Mouse (Mus musculus) kidney, adult 2 months (tissue): ENCODE measurements around the gene Exo5. TPM values are rescaled to one million over a fixed set of nuclear protein-coding genes. Genes with fewer than 3 reads are reported as not detected.
A peak's percentile ranks its signal among the peaks of the same experiment; 100 is the strongest.

ENCODE experiments used
- DNase-seq: peaks from one replicate; pipeline ENCODE4 v3.0.0; 2021
- H3K27ac ChIP-seq: fragments of 200-500 bp; 2 replicates; pipeline ENCODE4 v1.5.1; 2012; ENCODE audit warnings: low read depth, low read length, control low read depth, inconsistent platforms; ENCODE audit not compliant: insufficient read depth
- H3K27me3 ChIP-seq: fragments of 200-500 bp; replicated peaks from 2 replicates; pipeline ENCODE4 v1.6.1; 2012; ENCODE audit warnings: mild to moderate bottlenecking, moderate library complexity, low read length, inconsistent platforms; ENCODE audit not compliant: control insufficient read depth, insufficient read depth
- H3K36me3 ChIP-seq: fragments of 200-500 bp; 2 replicates; pipeline ENCODE4 v1.6.1; 2012; ENCODE audit warnings: mild to moderate bottlenecking, moderate library complexity, low read length, inconsistent platforms; ENCODE audit not compliant: control insufficient read depth, insufficient read depth
- H3K4me1 ChIP-seq: fragments of 200-500 bp; 2 replicates; pipeline ENCODE4 v1.6.1; 2011; ENCODE audit warnings: low read length; ENCODE audit not compliant: control insufficient read depth, insufficient read depth
- H3K4me3 ChIP-seq: fragments of 200-500 bp; 2 replicates; pipeline ENCODE4 v1.5.1; 2011; ENCODE audit warnings: mild to moderate bottlenecking, low read depth, low read length, control low read depth; ENCODE audit not compliant: insufficient read depth
- CTCF ChIP-seq: fragments of 200-500 bp; conservative IDR thresholded peaks from 2 replicates; pipeline ENCODE4 v1.5.1; 2011; ENCODE audit warnings: low read depth, mild to moderate bottlenecking, control low read depth, low read length, moderate library complexity, mixed read lengths; ENCODE audit not compliant: insufficient read depth, insufficient read length
- POLR2A ChIP-seq: fragments of 200-500 bp; IDR thresholded peaks from one replicate; pipeline ENCODE4 v1.6.1; 2011; ENCODE audit warnings: low read depth, low read length, control low read depth
- WGBS: fragments of 180-500 bp; shearing (Covaris S2); methylation state at CpG from one replicate; pipeline ENCODE4 v1.1.7; 2018; 5-methylcytosine and 5-hydroxymethylcytosine counted together
- polyA plus RNA-seq: library from polyadenylated mRNA; depleted of rRNA; stranded (reverse); fragments of >200 nt; gene quantifications from 2 replicates; pipeline ENCODE4 v1.2.3, GENCODE M21; 2012

Gene Exo5
- polyA plus RNA-seq, 1 experiment = 4.1 TPM

GRCm38 (mm10) chr4:120952163-120952562 is 27.3 kb upstream of the Exo5 start:
- DNase-seq = peak; percentile 23
- TF ChIP-seq CTCF (no peak), POLR2A (no peak)
- peaks cover 6% of the 10 kb centered on the region for H3K4me1 ChIP-seq
- H3K4me3 ChIP-seq = no peak overlapping the region; the same call in none of the 2 replicates
- H3K36me3 ChIP-seq = no peaks in the 10 kb centered on the region
- H3K27me3 ChIP-seq = no peaks in the 10 kb centered on the region
- no peak overlapping the region for H3K27ac ChIP-seq
- WGBS = 17% methylated on average over 6 of the region's 6 CpGs

- peak; percentile 95 for DNase-seq
- peaks cover 6% of the 10 kb centered on the region for H3K4me1 ChIP-seq
- peak within 1 kb of the TSS; percentile 70 for H3K4me3 ChIP-seq
- H3K27ac ChIP-seq = peak within 1 kb of the TSS; percentile 93
- no peaks in the 10 kb centered on the region for H3K36me3 ChIP-seq
- H3K27me3 ChIP-seq = no peaks in the 10 kb centered on the region
- 1% methylated on average over 60 of the region's 60 CpGs for WGBS
- peak; percentile 31 for TF ChIP-seq POLR2A
- no peak for TF ChIP-seq CTCF
Measured at GRCm38 (mm10) chr4:120951428-120951973, 26.7 kb upstream of the Exo5 start, which contains the start of gene Zfp69. Zfp69 (minus strand) TSS chr4:120951699.

GRCm38 (mm10) chr4:120950763-120951427 is 26.1 kb upstream of the Exo5 start:
- H3K36me3 ChIP-seq = no peaks in the 10 kb centered on the region; the same call in 1 of the 2 replicates
- H3K27me3 ChIP-seq = no peaks in the 10 kb centered on the region
- peak overlapping the region; percentile 70 for H3K4me3 ChIP-seq
- 3% methylated on average over 20 of the region's 20 CpGs for WGBS
- TF ChIP-seq POLR2A (no peak), CTCF (no peak)
- H3K27ac ChIP-seq = peak overlapping the region; percentile 12
- DNase-seq = no peak
- peaks cover 6% of the 10 kb centered on the region for H3K4me1 ChIP-seq

- WGBS = 34% methylated on average over 3 of the region's 3 CpGs
- peaks cover 1% of the 10 kb centered on the region; the same call in 1 of the 2 replicates for H3K36me3 ChIP-seq
- H3K4me3 ChIP-seq = peak overlapping the region; percentile 32; the same call in 1 of the 2 replicates
- TF ChIP-seq CTCF (no peak), POLR2A (no peak)
- no peaks in the 10 kb centered on the region for H3K27me3 ChIP-seq
- H3K27ac ChIP-seq = peak overlapping the region; percentile 84
- peaks cover 6% of the 10 kb centered on the region for H3K4me1 ChIP-seq
- peak; percentile 70 for DNase-seq
Measured at GRCm38 (mm10) chr4:120948938-120949337, 24.1 kb upstream of the Exo5 start.

GRCm38 (mm10) chr4:120935006-120935405 is 10.2 kb upstream of the Exo5 start:
- Histone ChIP-seq H3K27ac (no peak overlapping the region), H3K36me3 (no peaks in the 10 kb centered on the region)
- DNase-seq = peak; percentile 83

GRCm38 (mm10) chr4:120930736-120931135 is 5.9 kb upstream of the Exo5 start:
- no peak for DNase-seq
- Histone ChIP-seq H3K36me3 (no peaks in the 10 kb centered on the region), H3K27ac (no peak overlapping the region), H3K4me1 (0 out of 2 replicates have a peak, but pooled peaks cover 3% of the 10 kb centered on the region), H3K27me3 (no peaks in the 10 kb centered on the region), H3K4me3 (no peak overlapping the region)
- TF ChIP-seq POLR2A (no peak), CTCF (no peak)
- 95% methylated on average over 18 of the region's 18 CpGs for WGBS

More at GRCm38 (mm10) chr4:120935006-120935405, 10.2 kb upstream of the Exo5 start:
- Histone ChIP-seq H3K27me3 (no peaks in the 10 kb centered on the region), H3K4me3 (no peak overlapping the region), H3K4me1 (0 out of 2 replicates have a peak, but pooled peaks cover 3% of the 10 kb centered on the region)
- WGBS = 40% methylated on average over 3 of the region's 3 CpGs
- TF ChIP-seq CTCF (no peak), POLR2A (no peak)

GRCm38 (mm10) chr4:120928686-120929085 is 3.9 kb upstream of the Exo5 start:
- Histone ChIP-seq H3K4me3 (no peak overlapping the region), H3K4me1 (peaks cover 5% of the 10 kb centered on the region; the same call in 1 of the 2 replicates), H3K27ac (no peak overlapping the region), H3K27me3 (no peaks in the 10 kb centered on the region), H3K36me3 (no peaks in the 10 kb centered on the region)
- TF ChIP-seq POLR2A = no peak
- peak; percentile 34 for DNase-seq
- 83% methylated on average over 3 of the region's 3 CpGs for WGBS
